Mouse (Mus musculus) forebrain, embryonic 14.5 days (tissue): ENCODE measurements around the gene Nfkb2. TPM values are rescaled to one million over a fixed set of nuclear protein-coding genes. Genes with fewer than 3 reads are reported as not detected.
A peak's percentile ranks its signal among the peaks of the same experiment; 100 is the strongest.

Source experiments
- ATAC-seq: fragments of 200-750 bp; cut with Nextera tagmentation; 2 replicates; pipeline ENCODE4 v1.8.0; 2017; ENCODE audit warnings: mild to moderate bottlenecking, moderate library complexity
- DNase-seq: peaks from one replicate; pipeline ENCODE4 v3.0.0-alpha.2; 2015; ENCODE audit warnings: low spot score
- H3K27ac ChIP-seq: fragments of 300-500 bp; sonication (generic); 2 replicates; pipeline ENCODE4 v1.5.1; 2014; ENCODE audit warnings: low read depth, mild to moderate bottlenecking, control low read depth, low read length, moderate library complexity
- H3K27me3 ChIP-seq: fragments of 300-500 bp; sonication (generic); replicated peaks from 2 replicates; pipeline ENCODE4 v1.6.1; 2014; ENCODE audit warnings: low read length, control low read depth, mixed read lengths; ENCODE audit not compliant: control insufficient read depth, insufficient read depth
- H3K36me3 ChIP-seq: fragments of 300-500 bp; sonication (generic); 2 replicates; pipeline ENCODE4 v1.6.1; 2014; ENCODE audit warnings: low read length, control low read depth; ENCODE audit not compliant: control insufficient read depth, insufficient read depth
- H3K4me1 ChIP-seq: fragments of 300-500 bp; sonication (generic); 2 replicates; pipeline ENCODE4 v1.6.1; 2014; ENCODE audit warnings: antibody characterized with exemption, low read length, control low read depth; ENCODE audit not compliant: control insufficient read depth, insufficient read depth
- H3K4me2 ChIP-seq: fragments of 300-500 bp; sonication (generic); 2 replicates; pipeline ENCODE4 v1.6.1; 2014; ENCODE audit warnings: mild to moderate bottlenecking, control low read depth, low read length
- H3K4me3 ChIP-seq: fragments of 300-500 bp; sonication (generic); 2 replicates; pipeline ENCODE4 v1.5.1; 2014; ENCODE audit warnings: low read depth, low read length, control low read depth
- H3K9ac ChIP-seq: fragments of 300-500 bp; sonication (generic); 2 replicates; pipeline ENCODE4 v1.6.1; 2014; ENCODE audit warnings: mild to moderate bottlenecking, low read length, control low read depth, moderate library complexity
- H3K9me3 ChIP-seq: fragments of 300-500 bp; sonication (generic); replicated peaks from 2 replicates; pipeline ENCODE4 v1.6.1; 2016; ENCODE audit warnings: low read length, control low read depth, mixed read lengths; ENCODE audit not compliant: control insufficient read depth
- WGBS: fragments of 180-500 bp; shearing (Covaris S2); extraction: QIAGEN DNeasy Blood & Tissue Kit; methylation state at CpG from one replicate; pipeline ENCODE4 v1.1.7; 2014; 5-methylcytosine and 5-hydroxymethylcytosine counted together
- polyA plus RNA-seq: library from polyadenylated mRNA; unstranded; fragments of >200 nt; fragmentation: Nextera tagmentation; extraction: Ambion mirVana; gene quantifications from 2 replicates; pipeline ENCODE4 v1.2.1, GENCODE M21; 2014

Gene Nfkb2
- polyA plus RNA-seq, 1 experiment from 2014 or later: 1.4 TPM

DNA sequence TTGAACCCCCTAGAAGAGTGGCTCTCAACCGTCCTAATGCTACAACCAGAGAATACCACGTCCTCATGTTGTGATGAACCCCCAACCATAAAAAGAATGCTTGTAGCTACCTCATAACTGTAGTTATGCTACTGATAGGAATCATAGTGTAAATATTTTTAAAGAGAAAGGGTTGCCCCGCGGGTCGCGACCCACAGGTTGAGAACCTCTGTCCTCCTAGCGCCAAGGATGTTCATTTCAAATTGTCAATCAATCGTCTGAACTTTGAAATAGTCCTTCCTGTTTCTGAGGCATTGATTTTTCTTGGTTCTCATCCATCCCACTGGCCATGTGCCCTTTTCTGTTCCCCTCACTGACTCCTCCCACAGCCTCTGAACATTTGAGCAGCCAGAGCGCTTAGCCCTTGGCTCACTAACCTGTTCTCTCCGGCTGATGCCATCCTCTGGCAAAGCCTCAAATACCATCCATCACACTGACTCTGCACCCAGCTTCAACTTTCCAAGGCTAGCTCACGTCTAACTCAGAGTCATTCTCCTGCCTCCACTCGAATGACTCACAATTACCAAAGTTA lies 13.5 kb upstream of the Nfkb2 start:
- Histone ChIP-seq H3K4me1 (no peaks in the 10 kb centered on the region), H3K4me3 (no peak overlapping the region), H3K36me3 (peaks cover 13% of the 10 kb centered on the region), H3K27ac (no peak overlapping the region), H3K4me2 (no peak overlapping the region), H3K27me3 (no peaks in the 10 kb centered on the region), H3K9me3 (no peaks in the 10 kb centered on the region), H3K9ac (no peak overlapping the region)
- WGBS: 75% methylated on average over 12 of the region's 12 CpGs
- no peak for DNase-seq
- no peak for ATAC-seq

DNA sequence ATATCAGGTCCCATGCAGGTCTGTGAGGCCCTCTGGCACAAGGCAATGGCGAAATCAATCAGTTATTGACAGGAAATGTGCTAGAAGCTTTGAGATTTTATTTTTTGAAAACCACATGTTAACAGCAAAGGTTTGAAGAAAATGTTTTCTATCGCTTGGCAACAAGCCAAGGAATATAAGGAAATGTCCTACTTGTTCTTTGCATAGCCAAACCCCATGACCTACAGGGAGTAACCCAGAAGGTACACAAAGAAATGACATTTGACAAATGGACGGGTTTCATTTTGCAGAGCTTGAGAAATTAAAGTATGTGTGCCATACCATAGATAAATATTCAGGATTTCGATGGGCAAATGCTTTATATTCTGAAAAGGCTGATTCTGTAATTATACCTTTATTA lies 7.2 kb upstream of the Nfkb2 start:
- no peaks in the 10 kb centered on the region for H3K4me1 ChIP-seq
- no peak overlapping the region for H3K4me2 ChIP-seq
- no peaks in the 10 kb centered on the region for H3K27me3 ChIP-seq
- no peak for DNase-seq
- no peak overlapping the region for H3K9ac ChIP-seq
- ATAC-seq: no peak
- H3K9me3 ChIP-seq: no peaks in the 10 kb centered on the region
- H3K27ac ChIP-seq: no peak overlapping the region
- H3K36me3 ChIP-seq: no peaks in the 10 kb centered on the region
- 70% methylated on average over 4 of the region's 4 CpGs for WGBS
- no peak overlapping the region for H3K4me3 ChIP-seq

DNA sequence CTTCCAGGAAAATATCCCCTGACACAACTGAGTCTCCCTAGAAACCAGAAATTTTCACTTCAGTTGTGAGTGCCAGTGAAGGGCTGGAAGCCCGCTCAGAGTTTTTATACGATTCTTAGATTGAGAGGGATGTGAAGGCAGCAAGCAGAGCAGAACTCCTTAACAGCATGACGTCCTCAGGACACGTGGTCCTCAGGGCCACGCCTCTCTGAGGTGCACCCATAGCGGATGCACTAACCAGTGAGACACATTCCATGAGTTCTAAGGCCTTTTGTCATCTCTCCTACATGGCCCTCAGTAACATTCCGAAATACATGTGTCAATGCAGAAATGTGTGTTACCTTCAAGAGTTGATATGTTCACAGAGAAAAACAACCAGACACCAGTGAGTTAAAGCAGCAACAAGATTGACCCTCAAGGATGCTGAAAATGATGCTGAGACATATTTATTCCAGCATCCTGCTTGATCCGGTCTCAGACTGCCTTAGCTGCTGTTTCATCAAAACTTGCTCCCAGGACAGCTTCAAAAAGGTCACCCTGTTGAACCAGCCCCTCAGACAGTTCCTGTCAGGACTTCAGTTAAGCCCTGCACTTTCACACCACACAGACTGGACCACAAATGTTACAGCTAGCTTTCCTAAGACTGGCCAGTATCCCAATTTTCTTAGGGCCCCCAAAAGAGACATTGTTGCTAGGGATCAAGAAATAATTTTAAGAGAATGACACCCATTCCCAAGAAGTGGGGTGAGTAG lies 3.6 kb upstream of the Nfkb2 start:
- Histone ChIP-seq H3K27me3 (peaks cover 7% of the 10 kb centered on the region; the same call in 1 of the 2 replicates), H3K9me3 (no peaks in the 10 kb centered on the region), H3K27ac (no peak overlapping the region), H3K4me3 (no peak overlapping the region), H3K4me1 (peaks cover 8% of the 10 kb centered on the region), H3K4me2 (no peak overlapping the region), H3K9ac (no peak overlapping the region), H3K36me3 (no peaks in the 10 kb centered on the region)
- WGBS: 39% methylated on average over 8 of the region's 8 CpGs
- ATAC-seq (no peak), DNase-seq (no peak)

DNA sequence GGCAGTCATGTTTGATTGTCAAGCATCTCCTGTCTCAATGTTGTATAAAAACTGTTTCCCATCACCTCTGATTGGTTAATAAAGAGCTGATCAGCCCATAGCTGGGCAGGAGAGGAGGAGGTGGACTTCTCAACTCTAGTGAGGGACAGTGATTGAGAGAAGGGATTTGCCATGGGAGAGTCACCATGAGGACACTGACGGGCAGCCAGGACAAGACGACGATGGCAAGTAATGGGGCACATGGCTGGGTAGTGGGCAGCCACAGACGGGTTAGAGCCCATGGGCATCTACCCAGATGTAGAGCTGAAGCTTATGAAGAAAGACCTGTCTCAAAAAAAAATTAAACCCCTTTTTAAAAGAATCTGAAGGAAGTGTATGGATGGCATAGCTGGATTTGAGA lies 1.6 kb upstream of the Nfkb2 start:
- H3K4me3 ChIP-seq: no peak overlapping the region
- H3K36me3 ChIP-seq: no peaks in the 10 kb centered on the region
- no peak overlapping the region for H3K4me2 ChIP-seq
- peaks cover 8% of the 10 kb centered on the region for H3K4me1 ChIP-seq
- H3K9me3 ChIP-seq: no peaks in the 10 kb centered on the region
- ATAC-seq: no peak
- H3K9ac ChIP-seq: no peak overlapping the region
- 92% methylated on average over 4 of the region's 4 CpGs for WGBS
- H3K27ac ChIP-seq: no peak overlapping the region
- peaks cover 7% of the 10 kb centered on the region for H3K27me3 ChIP-seq
- no peak for DNase-seq

DNA sequence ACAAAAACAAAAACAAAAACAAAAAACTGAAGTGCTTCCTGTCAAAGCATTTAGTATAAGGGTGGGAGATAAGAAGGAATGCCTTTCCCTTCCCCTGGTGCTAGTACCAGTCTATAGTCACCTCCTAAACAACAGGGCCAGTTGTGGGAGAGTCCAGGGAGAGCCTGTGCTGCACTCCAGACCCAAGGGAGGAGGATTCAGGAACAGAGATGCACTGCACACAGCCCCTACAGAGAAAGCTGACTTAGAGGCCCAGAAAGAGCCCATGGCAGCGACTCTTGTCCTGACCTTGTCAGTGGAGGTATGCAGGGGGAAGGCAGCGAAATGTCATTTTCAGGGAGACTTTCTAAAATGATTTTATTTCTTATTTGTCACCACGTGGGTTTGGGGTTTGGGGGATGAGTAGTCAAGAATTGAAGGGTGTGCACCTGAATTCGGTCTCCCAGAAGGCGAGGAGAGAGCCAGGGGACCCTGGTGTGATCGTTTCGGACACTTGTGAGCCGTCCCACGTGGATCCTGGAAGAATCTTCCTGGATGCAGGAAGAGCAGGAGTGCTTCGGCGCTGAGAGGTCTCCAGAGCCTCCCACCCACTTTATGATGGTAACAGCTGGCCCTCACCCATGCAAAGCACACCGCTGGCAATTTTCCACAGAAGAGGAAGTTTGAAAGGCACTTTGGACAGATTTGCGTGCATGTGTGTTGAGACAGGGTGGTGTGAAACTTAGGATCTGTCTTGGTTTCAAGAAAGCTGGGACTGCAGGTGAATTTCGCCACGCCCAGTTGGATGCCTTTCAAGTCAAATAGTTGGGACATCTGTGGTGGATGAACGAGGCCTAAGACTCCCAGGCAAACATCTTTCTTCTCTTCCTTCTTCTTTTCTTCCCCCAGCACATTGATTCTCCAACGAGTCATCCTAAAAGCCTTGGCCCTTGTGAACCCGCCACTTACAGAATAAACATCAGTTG lies 587 bp upstream of the Nfkb2 start:
- Histone ChIP-seq H3K27ac (no peak overlapping the region), H3K4me1 (peaks cover 8% of the 10 kb centered on the region), H3K27me3 (peaks cover 10% of the 10 kb centered on the region), H3K4me2 (peak overlapping the region; percentile 83), H3K4me3 (peak overlapping the region; percentile 48), H3K36me3 (no peaks in the 10 kb centered on the region), H3K9ac (no peak overlapping the region), H3K9me3 (no peaks in the 10 kb centered on the region)
- 56% methylated on average over 18 of the region's 18 CpGs for WGBS
- ATAC-seq (no peak), DNase-seq (no peak)

DNA sequence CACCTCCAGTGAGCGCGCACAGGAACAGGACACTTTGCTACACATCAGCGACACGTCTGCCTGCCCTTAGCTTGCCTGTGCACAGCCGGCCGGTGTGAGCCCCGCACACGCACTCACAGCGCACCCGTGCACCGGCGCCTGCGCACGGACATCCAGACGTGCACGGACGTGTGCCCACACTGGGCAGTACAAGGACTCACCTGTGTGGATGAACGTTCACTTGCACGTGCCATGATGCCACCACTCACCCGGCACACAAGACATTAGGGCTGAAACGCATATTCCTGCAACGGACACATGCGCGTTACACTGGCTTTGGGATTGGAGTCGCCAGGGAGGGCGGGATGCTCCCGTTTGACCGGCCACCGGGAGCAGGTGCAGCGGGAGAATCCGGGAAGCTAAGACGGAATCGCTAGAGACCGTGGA lies 801 bp downstream of the Nfkb2 start:
- under 1% methylated on average over 34 of the region's 34 CpGs for WGBS

DNA sequence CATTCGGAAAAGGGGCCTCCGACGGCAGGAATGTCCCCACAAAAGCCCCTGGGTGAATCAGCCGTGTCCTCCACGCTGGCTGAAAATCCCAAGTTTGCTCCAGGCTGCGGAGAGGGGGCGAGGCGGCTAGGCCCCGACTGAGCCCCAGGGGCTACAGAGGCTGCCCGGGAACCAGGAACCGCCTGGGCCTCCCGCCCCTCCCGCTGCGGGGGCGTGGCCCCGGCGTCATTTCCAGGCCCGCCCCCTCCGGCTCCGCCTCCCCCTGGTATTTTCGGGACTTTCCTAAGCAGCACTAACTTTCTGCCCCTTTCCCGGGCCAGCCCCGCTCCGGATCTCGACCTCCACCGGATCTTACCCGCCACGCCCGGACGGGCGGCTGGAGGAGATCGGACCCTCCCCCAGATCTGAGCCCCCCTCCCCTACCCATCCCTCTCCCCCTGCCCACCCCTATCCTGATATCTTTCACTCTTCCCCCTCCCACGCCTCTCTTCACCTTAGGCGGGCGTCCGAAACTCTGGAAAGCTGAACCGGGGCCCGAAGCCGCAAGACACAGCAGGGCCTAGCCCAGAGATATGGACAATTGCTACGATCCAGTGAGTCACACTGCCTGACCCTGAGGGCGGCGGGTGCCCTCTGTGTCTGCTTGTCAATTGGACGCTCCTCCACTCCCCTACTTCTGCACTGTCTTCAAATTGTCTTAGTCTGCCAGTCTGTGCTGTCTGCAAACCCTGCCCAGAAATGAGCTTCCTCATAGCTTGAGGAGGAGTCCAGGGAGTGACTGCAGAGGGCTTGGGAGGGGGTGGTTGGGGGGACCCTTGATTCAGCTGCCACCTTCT lies 1.5 kb downstream of the Nfkb2 start:
- ATAC-seq (peak; percentile 54), DNase-seq (peak; percentile 81)
- Histone ChIP-seq H3K9ac (peak overlapping the region; percentile 60), H3K27ac (no peak overlapping the region), H3K27me3 (peaks cover 11% of the 10 kb centered on the region), H3K4me1 (peaks cover 8% of the 10 kb centered on the region), H3K9me3 (no peaks in the 10 kb centered on the region), H3K4me3 (peak overlapping the region; percentile 48), H3K4me2 (peak overlapping the region; percentile 83), H3K36me3 (no peaks in the 10 kb centered on the region)
- under 1% methylated on average over 41 of the region's 43 CpGs for WGBS

More for the DNA sequence above, 801 bp downstream of the Nfkb2 start:
- no peak for DNase-seq
- peak overlapping the region; percentile 60 for H3K9ac ChIP-seq
- H3K4me2 ChIP-seq: peak overlapping the region; percentile 83
- H3K27me3 ChIP-seq: peaks cover 11% of the 10 kb centered on the region
- no peak overlapping the region for H3K27ac ChIP-seq
- H3K36me3 ChIP-seq: no peaks in the 10 kb centered on the region
- H3K4me1 ChIP-seq: peaks cover 8% of the 10 kb centered on the region
- peak; percentile 18 for ATAC-seq
- H3K4me3 ChIP-seq: peak overlapping the region; percentile 48
- no peaks in the 10 kb centered on the region for H3K9me3 ChIP-seq

DNA sequence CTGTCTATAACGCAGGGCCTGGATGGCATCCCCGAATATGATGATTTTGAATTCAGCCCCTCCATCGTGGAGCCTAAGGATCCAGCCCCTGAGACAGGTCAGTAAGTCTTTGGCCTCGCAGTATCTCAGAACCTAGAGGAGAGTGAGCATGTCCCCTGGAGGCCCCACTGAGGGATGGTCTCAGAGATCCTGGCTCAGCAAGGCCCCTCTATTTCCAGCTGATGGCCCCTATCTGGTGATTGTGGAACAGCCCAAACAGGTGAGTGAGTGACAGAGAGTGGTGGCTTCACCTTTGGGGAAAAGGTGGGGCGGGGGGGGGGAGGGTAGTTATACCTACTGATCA lies 2.1 kb downstream of the Nfkb2 start:
- Histone ChIP-seq H3K4me3 (no peak overlapping the region), H3K27ac (no peak overlapping the region), H3K4me2 (peak overlapping the region; percentile 83), H3K9me3 (no peaks in the 10 kb centered on the region), H3K27me3 (peaks cover 11% of the 10 kb centered on the region), H3K9ac (no peak overlapping the region; the same call in 1 of the 2 replicates), H3K4me1 (peaks cover 8% of the 10 kb centered on the region), H3K36me3 (no peaks in the 10 kb centered on the region)
- WGBS: 60% methylated on average over 5 of the region's 5 CpGs
- no peak for DNase-seq
- ATAC-seq: no peak
